In the genomic region with DNA sequence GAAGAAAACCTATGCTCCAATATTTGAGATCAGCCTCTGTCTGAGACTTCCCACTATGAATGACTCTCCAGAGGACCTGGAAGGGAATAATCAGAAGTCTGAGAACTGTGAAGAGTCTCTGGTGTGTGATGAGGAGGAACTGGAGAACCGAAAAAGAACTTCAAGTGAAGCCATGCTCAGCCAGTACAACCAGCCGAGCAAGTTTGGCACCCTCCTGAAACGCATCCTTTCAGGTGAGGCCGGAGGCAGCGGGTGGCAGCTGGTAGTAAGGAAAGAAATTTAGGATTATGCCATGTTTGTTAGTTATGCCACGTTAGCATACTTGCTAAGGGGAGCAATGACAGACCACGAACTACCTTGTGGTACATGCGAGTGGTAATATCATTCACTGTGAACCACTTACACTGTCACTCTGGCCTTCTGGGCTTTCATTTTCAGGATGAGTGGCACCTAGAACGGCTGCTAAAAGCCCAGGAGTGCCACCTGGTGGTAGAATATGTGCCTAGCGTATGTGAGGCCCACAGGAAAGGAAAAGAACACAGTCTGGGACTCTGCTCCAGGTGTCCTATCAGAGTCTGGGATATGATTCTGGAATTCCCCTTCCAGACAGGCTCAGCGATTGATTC, we compare ENCODE assay signal across 9 mouse cellular contexts. TPM values are rescaled to one million over a fixed set of nuclear protein-coding genes. Genes with fewer than 3 reads are reported as not detected.
DNase-seq lines count a peak whose midpoint lies in the region; TF ChIP-seq lines count a peak whose summit lies in the region.
"Had no signal": no experiment of that assay in that cellular context is flagged by ENCODE, and none has a peak within 500 bp of the region (broad histone marks: within the 10 kb centered on the region; RNA-seq: fewer than 3 reads in every experiment).

No protein-coding gene starts in this region.

- peak; percentile 77 for TF ChIP-seq CTCF in lung, adult 2 months (IDR thresholded peaks at IDR 0.05; ENCODE audit: insufficient read depth, low read length)

- WGBS in lung, adult 2 months = 40% methylated on average over 11 of the region's 11 CpGs

- TF ChIP-seq POLR2A in lung, adult 2 months (IDR thresholded peaks at IDR 0.05; ENCODE audit: borderline replicate concordance, extremely low read depth, low read depth, low read length) = no peak

- H3K4me1 ChIP-seq in lung, adult 2 months (ENCODE audit: control insufficient read depth, insufficient read depth, low read length) = no peaks in the 10 kb centered on the region; the same call in 1 of the 2 replicates

- H3K4me3 ChIP-seq in lung, adult 2 months (replicated peaks; ENCODE audit: extremely low read depth, low read depth, low read length) = no peak overlapping the region

- DNase-seq in ES-CJ7 (ENCODE audit: low read depth, low spot score) = peak; percentile 77
- DNase-seq in adrenal gland, postnatal 10 days = peak; percentile 82
- peak; percentile 57 for DNase-seq in embryo, embryonic 11.5 days (ENCODE audit: low read depth, low spot score)
- DNase-seq in gastrocnemius, postnatal 4 days (ENCODE audit: low spot score in 2 of 2) = peak; percentile 36 to 62
- DNase-seq in kidney, postnatal 36 days = peak; percentile 74 to 86
- peak; percentile 55 for DNase-seq in lung, adult 2 months
- DNase-seq in retina, postnatal 1 day = peak; percentile 83
- DNase-seq in urinary bladder, postnatal 36 days (ENCODE audit: low spot score in 2 of 2) = peak; percentile 46 to 61

RNA-seq across cellular contexts. Expression of a gene that starts 39.6 kb away (rescaled TPM):
- under 1 TPM; 0.09 TPM for total RNA-seq in adrenal gland, postnatal 10 days (2021)
- 1 to 10 TPM; 1.2 to 1.3 TPM for total RNA-seq in gastrocnemius, postnatal 4 days (2021)
- 0.05 TPM in 1 of 2 replicates, not detected in the other for polyA plus RNA-seq in lung, adult 2 months (2012; rRNA removed)
- polyA plus RNA-seq: macrophage had no signal
